Mouse (Mus musculus): ENCODE measurements around the gene Pomgnt2. TPM values are rescaled to one million over a fixed set of nuclear protein-coding genes. Genes with fewer than 3 reads are reported as not detected.

The Pomgnt2 gene
- polyA plus RNA-seq, 1 experiment, result 5.6 TPM

GRCm38 (mm10) chr9:122018079-122018478 lies 21.2 kb upstream of the Pomgnt2 start:
- Histone ChIP-seq H3K27me3 (replicated peaks) (peaks cover 10% of the 10 kb centered on the region), H3K4me1 (peaks cover 54% of the 10 kb centered on the region), H3K9me3 (peaks cover 6% of the 10 kb centered on the region; the same call in 1 of the 2 replicates), H3K36me3 (replicated peaks; ENCODE audit: low read length) (no peaks in the 10 kb centered on the region), H3K4me3 (replicated peaks) (no peak overlapping the region)
- no peak for TF ChIP-seq GATA1 (IDR thresholded peaks at IDR 0.05; ENCODE audit: borderline replicate concordance, low read length)
- no peak for TF ChIP-seq FLI1 (IDR thresholded peaks at IDR 0.05; ENCODE audit: low read length)

- H3K9me3 ChIP-seq, result no peaks in the 10 kb centered on the region
- peak overlapping the region; percentile 76 for H3K4me3 ChIP-seq (replicated peaks)
- TF ChIP-seq FLI1 (IDR thresholded peaks at IDR 0.05; ENCODE audit: low read length) (no peak), GATA1 (IDR thresholded peaks at IDR 0.05; ENCODE audit: borderline replicate concordance, low read length) (no peak)
- peaks cover 27% of the 10 kb centered on the region for H3K27me3 ChIP-seq (replicated peaks)
- H3K4me1 ChIP-seq, result peaks cover 34% of the 10 kb centered on the region
- no peaks in the 10 kb centered on the region for H3K36me3 ChIP-seq (replicated peaks; ENCODE audit: low read length)
Observed at GRCm38 (mm10) chr9:122014241-122014667, 17.3 kb upstream of the Pomgnt2 start.

GRCm38 (mm10) chr9:122013629-122014028 lies 16.7 kb upstream of the Pomgnt2 start:
- TF ChIP-seq GATA1 (IDR thresholded peaks at IDR 0.05; ENCODE audit: borderline replicate concordance, low read length) (no peak), FLI1 (IDR thresholded peaks at IDR 0.05; ENCODE audit: low read length) (no peak)

GRCm38 (mm10) chr9:122012816-122013215 lies 15.9 kb upstream of the Pomgnt2 start:
- no peaks in the 10 kb centered on the region for H3K36me3 ChIP-seq (replicated peaks; ENCODE audit: low read length)
- H3K4me1 ChIP-seq, result peaks cover 28% of the 10 kb centered on the region
- H3K9me3 ChIP-seq, result no peaks in the 10 kb centered on the region
- TF ChIP-seq GATA1 (IDR thresholded peaks at IDR 0.05; ENCODE audit: borderline replicate concordance, low read length) (no peak), FLI1 (IDR thresholded peaks at IDR 0.05; ENCODE audit: low read length) (no peak)
- peaks cover 34% of the 10 kb centered on the region for H3K27me3 ChIP-seq (replicated peaks)
- no peak overlapping the region for H3K4me3 ChIP-seq (replicated peaks)

More at GRCm38 (mm10) chr9:122013629-122014028, 16.7 kb upstream of the Pomgnt2 start:
- H3K4me3 ChIP-seq (replicated peaks), result no peak overlapping the region
- no peaks in the 10 kb centered on the region for H3K9me3 ChIP-seq
- peaks cover 28% of the 10 kb centered on the region for H3K4me1 ChIP-seq
- no peaks in the 10 kb centered on the region for H3K36me3 ChIP-seq (replicated peaks; ENCODE audit: low read length)
- peaks cover 32% of the 10 kb centered on the region for H3K27me3 ChIP-seq (replicated peaks)

- peaks cover 26% of the 10 kb centered on the region for H3K4me1 ChIP-seq
- H3K36me3 ChIP-seq (replicated peaks; ENCODE audit: low read length), result no peaks in the 10 kb centered on the region
- no peak overlapping the region for H3K4me3 ChIP-seq (replicated peaks)
- TF ChIP-seq GATA1 (IDR thresholded peaks at IDR 0.05; ENCODE audit: borderline replicate concordance, low read length) (no peak), FLI1 (IDR thresholded peaks at IDR 0.05; ENCODE audit: low read length) (no peak)
- peaks cover 35% of the 10 kb centered on the region for H3K27me3 ChIP-seq (replicated peaks)
- no peaks in the 10 kb centered on the region for H3K9me3 ChIP-seq
Observed at GRCm38 (mm10) chr9:122010751-122011150, 13.8 kb upstream of the Pomgnt2 start.

GRCm38 (mm10) chr9:122008876-122009275 lies 12.0 kb upstream of the Pomgnt2 start:
- H3K36me3 ChIP-seq (replicated peaks; ENCODE audit: low read length), result no peaks in the 10 kb centered on the region
- peaks cover 38% of the 10 kb centered on the region for H3K27me3 ChIP-seq (replicated peaks)
- peaks cover 15% of the 10 kb centered on the region; the same call in 1 of the 2 replicates for H3K4me1 ChIP-seq
- no peaks in the 10 kb centered on the region for H3K9me3 ChIP-seq
- H3K4me3 ChIP-seq (replicated peaks), result no peak overlapping the region
- TF ChIP-seq GATA1 (IDR thresholded peaks at IDR 0.05; ENCODE audit: borderline replicate concordance, low read length), result no peak
- TF ChIP-seq FLI1 (IDR thresholded peaks at IDR 0.05; ENCODE audit: low read length), result no peak

- H3K36me3 ChIP-seq (replicated peaks; ENCODE audit: low read length), result no peaks in the 10 kb centered on the region
- peaks cover 7% of the 10 kb centered on the region for H3K9me3 ChIP-seq
- H3K27me3 ChIP-seq (replicated peaks), result peaks cover 29% of the 10 kb centered on the region
- H3K4me1 ChIP-seq, result peaks cover 2% of the 10 kb centered on the region; the same call in 1 of the 2 replicates
- no peak for TF ChIP-seq FLI1 (IDR thresholded peaks at IDR 0.05; ENCODE audit: low read length)
- no peak overlapping the region for H3K4me3 ChIP-seq (replicated peaks)
Observed at GRCm38 (mm10) chr9:122006609-122007008, 9.7 kb upstream of the Pomgnt2 start.

- no peaks in the 10 kb centered on the region for H3K4me1 ChIP-seq
Observed at GRCm38 (mm10) chr9:122006175-122006574, 9.3 kb upstream of the Pomgnt2 start.

GRCm38 (mm10) chr9:121997978-121998377 lies 1.1 kb upstream of the Pomgnt2 start:
- Histone ChIP-seq H3K9me3 (peaks cover 13% of the 10 kb centered on the region), H3K4me3 (replicated peaks) (no peak overlapping the region), H3K27me3 (replicated peaks) (peaks cover 54% of the 10 kb centered on the region), H3K36me3 (replicated peaks; ENCODE audit: low read length) (no peaks in the 10 kb centered on the region), H3K4me1 (peaks cover 37% of the 10 kb centered on the region)
- TF ChIP-seq FLI1 (IDR thresholded peaks at IDR 0.05; ENCODE audit: low read length) (no peak), GATA1 (IDR thresholded peaks at IDR 0.05; ENCODE audit: borderline replicate concordance, low read length) (no peak)

More at GRCm38 (mm10) chr9:122006175-122006574, 9.3 kb upstream of the Pomgnt2 start:
- no peak for TF ChIP-seq GATA1 (IDR thresholded peaks at IDR 0.05; ENCODE audit: borderline replicate concordance, low read length)
- no peak for TF ChIP-seq FLI1 (IDR thresholded peaks at IDR 0.05; ENCODE audit: low read length)
- Histone ChIP-seq H3K27me3 (replicated peaks) (peaks cover 26% of the 10 kb centered on the region), H3K9me3 (peaks cover 11% of the 10 kb centered on the region), H3K4me3 (replicated peaks) (no peak overlapping the region), H3K36me3 (replicated peaks; ENCODE audit: low read length) (no peaks in the 10 kb centered on the region)

- Histone ChIP-seq H3K4me1 (peaks cover 47% of the 10 kb centered on the region), H3K9me3 (no peaks in the 10 kb centered on the region), H3K27me3 (replicated peaks) (peaks cover 56% of the 10 kb centered on the region), H3K4me3 (replicated peaks) (peak overlapping the region; percentile 93), H3K36me3 (replicated peaks; ENCODE audit: low read length) (no peaks in the 10 kb centered on the region)
- no peak for TF ChIP-seq FLI1 (IDR thresholded peaks at IDR 0.05; ENCODE audit: low read length)
- no peak for TF ChIP-seq GATA1 (IDR thresholded peaks at IDR 0.05; ENCODE audit: borderline replicate concordance, low read length)
Observed at GRCm38 (mm10) chr9:121995508-121996131, 1.3 kb downstream of the Pomgnt2 start.

All from megakaryocyte, embryonic 14.5 days (primary cell).